Mouse (Mus musculus) heart, postnatal 0 days (tissue): ENCODE data around the gene Senp1. TPM values are rescaled to one million over a fixed set of nuclear protein-coding genes. Genes with fewer than 3 reads are reported as not detected.

Source experiments
- ATAC-seq: fragments of 200-750 bp; cut with Nextera tagmentation; 2 replicates; pipeline ENCODE4 v1.8.0; 2017; ENCODE audit warnings: low read depth, moderate number of reproducible peaks, moderate library complexity; ENCODE audit not compliant: insufficient read depth
- DNase-seq: peaks from one replicate; pipeline ENCODE4 v3.0.0-alpha.2; 2016; ENCODE audit warnings: low spot score
- H3K27ac ChIP-seq: fragments of 300-500 bp; sonication (generic); 2 replicates; pipeline ENCODE4 v1.5.1; 2014; ENCODE audit warnings: low read depth, mild to moderate bottlenecking
- H3K27me3 ChIP-seq: fragments of 300-500 bp; sonication (generic); 2 replicates; pipeline ENCODE4 v1.6.1; 2014; ENCODE audit warnings: low read length, mixed read lengths; ENCODE audit not compliant: control insufficient read depth, insufficient read depth
- H3K36me3 ChIP-seq: fragments of 300-500 bp; sonication (generic); replicated peaks from 2 replicates; pipeline ENCODE4 v1.6.1; 2014; ENCODE audit warnings: low read length, mixed read lengths; ENCODE audit not compliant: control insufficient read depth, insufficient read depth
- H3K4me1 ChIP-seq: fragments of 300-500 bp; sonication (generic); 2 replicates; pipeline ENCODE4 v1.6.1; 2014; ENCODE audit warnings: antibody characterized with exemption; ENCODE audit not compliant: control insufficient read depth, insufficient read depth
- H3K4me2 ChIP-seq: fragments of 300-500 bp; sonication (generic); 2 replicates; pipeline ENCODE4 v1.6.1; 2014; ENCODE audit warnings: low read depth, mild to moderate bottlenecking, low read length, moderate library complexity
- H3K4me3 ChIP-seq: fragments of 300-500 bp; sonication (generic); 2 replicates; pipeline ENCODE4 v1.5.1; 2014; ENCODE audit warnings: low read depth, low read length
- H3K9ac ChIP-seq: fragments of 300-500 bp; sonication (generic); replicated peaks from 2 replicates; pipeline ENCODE4 v1.6.1; 2014; ENCODE audit warnings: low read depth, low read length, mixed read lengths
- H3K9me3 ChIP-seq: fragments of 300-500 bp; sonication (generic); replicated peaks from 2 replicates; pipeline ENCODE4 v1.6.1; 2016; ENCODE audit warnings: low read length; ENCODE audit not compliant: control insufficient read depth
- CTCF ChIP-seq: IDR thresholded peaks from 2 replicates; pipeline ENCODE4 v1.5.1; 2016; ENCODE audit warnings: antibody characterized with exemption, control low read depth, low read depth
- EP300 ChIP-seq: IDR thresholded peaks from 2 replicates; pipeline ENCODE4 v1.6.1; 2016; ENCODE audit warnings: antibody characterized with exemption, low read depth
- WGBS: fragments of 180-500 bp; shearing (Covaris S2); extraction: QIAGEN DNeasy Blood & Tissue Kit; methylation state at CpG from one replicate; pipeline ENCODE4 v1.1.7; 2014; 5-methylcytosine and 5-hydroxymethylcytosine counted together
- polyA plus RNA-seq: library from polyadenylated mRNA; unstranded; fragments of >200 nt; fragmentation: Nextera tagmentation; extraction: Ambion mirVana; gene quantifications from 2 replicates; pipeline ENCODE4 v1.2.1, GENCODE M21; 2015
- total RNA-seq: library from RNA; depleted of rRNA; stranded (reverse); fragments of >200 nt; gene quantifications from 2 replicates; pipeline ENCODE4 v1.2.3, GENCODE M21; 2014; ENCODE audit warnings: low replicate concordance

Gene Senp1
- total and polyA plus RNA-seq, 2 experiments from 2014 or later, result 10.1 to 16.7 TPM

DNA sequence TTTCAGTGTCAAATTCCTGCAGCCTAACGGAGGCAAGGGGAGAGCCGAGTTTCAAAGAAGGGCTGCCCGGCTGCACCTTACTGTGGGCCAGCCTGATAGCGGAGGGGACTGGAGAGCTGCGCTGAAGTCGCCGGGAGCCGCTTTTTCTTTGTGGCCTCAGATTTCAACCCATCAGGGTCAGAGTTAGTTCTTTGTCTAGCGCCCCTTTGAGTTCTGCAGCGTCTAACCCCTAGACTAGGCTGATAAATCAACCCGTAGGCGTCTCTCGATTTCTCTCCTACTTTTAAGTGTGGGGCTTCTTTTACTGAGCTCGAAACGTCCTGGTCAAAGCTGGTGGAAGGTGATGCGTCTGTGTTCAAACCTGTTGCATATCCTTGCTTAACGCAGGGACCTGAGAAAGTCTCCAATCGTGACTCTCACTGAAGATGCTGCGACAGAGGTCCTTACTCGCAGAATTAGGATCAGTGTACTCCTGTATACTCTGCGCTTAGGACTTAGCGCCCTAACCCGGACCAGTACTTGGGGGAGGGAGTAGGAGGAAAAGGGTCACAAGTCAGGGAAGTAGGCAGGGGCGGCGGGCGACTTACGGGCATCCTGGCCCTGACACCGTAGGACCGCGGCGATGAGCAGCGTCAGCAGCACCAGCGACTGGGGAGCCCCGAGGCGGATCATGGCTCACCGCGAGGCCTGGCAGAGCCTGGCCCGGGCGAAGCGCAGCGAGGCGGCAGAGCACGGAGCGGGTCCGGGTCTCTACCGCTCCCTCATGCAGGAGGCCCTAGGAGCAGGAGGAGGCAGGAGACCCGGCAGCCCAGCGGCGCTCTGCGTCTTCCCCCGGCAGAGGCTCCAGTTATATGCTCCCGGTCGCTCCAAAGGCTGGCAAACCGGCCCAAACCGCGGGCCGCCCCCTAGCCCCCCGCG is 89.5 kb downstream of the Senp1 start, which contains the start of gene Col2a1:
Gene Col2a1, minus strand, starts transcription at position 874 of the 918 bp plus-strand sequence.
- Histone ChIP-seq H3K9me3 (no peaks in the 10 kb centered on the region), H3K27me3 (peaks cover 88% of the 10 kb centered on the region), H3K36me3 (no peaks in the 10 kb centered on the region), H3K9ac (no peak within 1 kb of the TSS; the same call in 1 of the 2 replicates), H3K4me2 (peak within 1 kb of the TSS; percentile 68), H3K27ac (no peak within 1 kb of the TSS), H3K4me3 (peak within 1 kb of the TSS; percentile 47), H3K4me1 (peaks cover 22% of the 10 kb centered on the region)
- TF ChIP-seq EP300, result no peak
- no peak for TF ChIP-seq CTCF
- under 1% methylated on average over 51 of the region's 59 CpGs for WGBS
- DNase-seq (no peak), ATAC-seq (peak; percentile 22; the same call in 1 of the 2 replicates)

DNA sequence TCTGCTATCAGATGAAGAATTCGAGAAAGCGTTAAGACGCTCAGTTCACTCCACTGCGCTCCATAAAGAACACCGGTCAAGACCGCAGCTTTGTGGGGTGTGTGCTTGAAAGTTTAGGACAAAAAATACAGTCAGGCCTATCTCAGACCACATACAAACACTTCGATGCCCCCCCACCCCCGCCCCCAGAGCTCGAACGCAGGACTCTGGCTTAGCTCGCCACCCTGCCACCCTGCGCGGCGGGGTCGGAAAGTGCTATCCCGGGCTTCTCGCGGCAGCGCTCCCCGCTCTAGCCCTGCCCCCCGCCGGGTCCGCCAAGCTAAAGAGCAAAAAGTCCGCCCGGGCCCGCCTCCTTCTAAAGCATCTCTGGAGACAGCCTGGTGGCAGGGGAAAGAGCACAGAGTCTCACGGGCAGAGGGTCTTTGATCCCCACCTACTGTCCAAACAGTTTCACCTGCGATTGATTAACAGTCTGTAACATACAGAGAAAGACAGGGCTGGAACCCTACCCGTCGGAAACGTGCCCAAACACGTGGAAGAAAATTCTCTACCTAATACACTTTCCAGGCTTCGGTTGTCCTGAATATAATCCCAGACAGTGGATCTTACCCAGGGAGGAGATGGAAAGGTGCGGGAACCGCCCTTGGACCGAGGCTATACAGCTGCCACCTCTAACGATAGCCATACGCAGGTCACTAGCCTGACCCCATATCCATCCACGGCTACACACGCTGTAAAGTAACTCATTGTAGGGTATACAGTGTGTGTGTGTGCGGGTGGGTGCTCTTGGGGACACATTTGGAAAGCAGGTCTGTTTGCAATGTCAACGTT is 90.3 kb downstream of the Senp1 start:
- peak overlapping the region; percentile 68 for H3K4me2 ChIP-seq
- no peak for DNase-seq
- no peaks in the 10 kb centered on the region for H3K9me3 ChIP-seq
- peaks cover 22% of the 10 kb centered on the region for H3K4me1 ChIP-seq
- no peak overlapping the region for H3K9ac ChIP-seq
- 2% methylated on average over 42 of the region's 42 CpGs for WGBS
- H3K27me3 ChIP-seq, result peaks cover 93% of the 10 kb centered on the region
- ATAC-seq, result 0 out of 2 replicates have a peak, but pooled peaks have one; percentile 9
- TF ChIP-seq CTCF (no peak), EP300 (no peak)
- no peaks in the 10 kb centered on the region for H3K36me3 ChIP-seq
- H3K27ac ChIP-seq, result no peak overlapping the region
- H3K4me3 ChIP-seq, result peak overlapping the region; percentile 47

DNA sequence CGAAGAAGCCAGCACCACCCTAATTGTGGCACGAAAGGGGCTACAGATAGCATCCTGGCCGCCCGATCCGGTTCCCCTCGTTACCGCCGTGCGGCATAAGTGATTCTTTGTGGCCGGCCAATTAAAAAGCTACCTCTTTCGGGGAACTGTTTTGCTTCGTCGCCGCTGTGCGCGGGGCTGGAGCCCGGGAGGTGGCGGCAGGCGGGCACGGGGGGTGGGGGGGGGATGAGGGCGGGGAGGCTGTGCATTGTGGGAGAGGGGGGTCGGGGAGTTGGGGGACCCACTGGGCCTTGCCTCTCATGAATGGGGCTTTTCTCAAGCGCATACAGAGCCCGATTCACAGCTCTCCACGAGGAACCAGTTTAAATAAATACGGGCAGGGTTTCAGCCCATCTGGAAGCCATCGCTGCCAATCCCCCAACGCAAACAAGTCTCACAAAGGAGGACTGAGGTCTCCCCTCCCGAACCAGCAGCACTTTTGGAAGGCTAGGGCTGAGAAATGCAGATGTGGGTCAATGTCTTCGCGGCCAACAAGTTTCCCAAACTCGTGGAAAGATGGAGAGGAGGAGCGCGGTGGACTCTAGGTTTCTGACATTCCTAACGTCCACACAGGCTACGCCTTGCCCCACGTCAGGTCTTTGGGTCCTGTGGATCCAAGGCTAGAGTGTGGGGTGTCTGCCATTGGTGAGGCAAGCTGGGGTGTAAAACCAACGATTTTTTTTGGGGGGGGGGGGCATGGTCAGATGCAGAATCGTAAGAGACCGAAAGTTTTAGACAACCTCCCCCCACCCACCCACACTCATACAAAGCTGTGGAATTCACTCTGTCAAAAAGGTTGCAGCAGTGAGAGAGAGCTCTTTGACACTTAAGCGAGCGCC is 91.2 kb downstream of the Senp1 start:
- no peak overlapping the region for H3K27ac ChIP-seq
- H3K4me2 ChIP-seq, result peak overlapping the region; percentile 68
- peak overlapping the region; percentile 4; the same call in 1 of the 2 replicates for H3K9ac ChIP-seq
- no peaks in the 10 kb centered on the region for H3K36me3 ChIP-seq
- ATAC-seq (no peak), DNase-seq (no peak)
- H3K27me3 ChIP-seq, result peaks cover 97% of the 10 kb centered on the region
- under 1% methylated on average over 41 of the region's 42 CpGs for WGBS
- peaks cover 22% of the 10 kb centered on the region for H3K4me1 ChIP-seq
- no peaks in the 10 kb centered on the region for H3K9me3 ChIP-seq
- H3K4me3 ChIP-seq, result peak overlapping the region; percentile 47
- TF ChIP-seq EP300 (no peak), CTCF (no peak)

DNA sequence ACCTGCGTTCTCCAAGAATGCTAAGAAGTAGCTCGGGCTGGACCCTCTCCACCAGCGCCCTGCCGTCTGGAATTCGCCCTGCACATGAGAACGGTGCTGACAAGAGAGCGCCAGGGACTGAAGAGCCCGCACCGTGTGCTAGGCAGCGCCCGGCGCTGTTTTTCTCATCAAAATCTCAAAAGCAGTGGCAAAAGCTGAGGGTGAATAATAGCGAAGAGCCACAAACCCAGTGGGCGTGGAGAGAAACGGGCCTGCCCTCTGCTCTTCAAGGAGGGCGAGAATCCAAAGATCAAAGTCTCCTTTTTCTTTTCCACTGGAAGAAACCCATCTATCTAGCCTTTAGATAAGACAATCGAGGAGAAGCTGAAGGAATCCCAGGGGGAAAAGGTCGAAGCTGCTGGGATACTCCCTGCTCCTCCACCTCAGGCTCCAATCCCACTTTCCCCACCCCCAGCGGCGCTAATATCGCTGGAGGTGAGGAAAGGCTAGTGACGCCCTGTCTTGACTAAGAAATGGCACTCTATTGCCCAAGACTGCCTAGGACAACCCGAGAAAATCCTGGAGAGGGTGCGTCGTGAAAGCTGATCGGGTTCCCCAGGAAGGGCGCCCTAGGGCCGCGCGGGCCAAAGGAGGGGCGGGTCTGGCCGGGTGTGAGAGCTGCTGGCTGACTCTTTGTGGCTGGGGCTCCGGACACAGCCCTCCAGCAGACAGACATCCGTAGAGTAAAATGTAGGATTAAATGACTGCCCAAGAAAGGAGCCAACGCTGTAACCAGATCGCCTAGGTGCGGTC is 92.0 kb downstream of the Senp1 start:
- ATAC-seq, result no peak
- Histone ChIP-seq H3K4me3 (peak overlapping the region; percentile 47), H3K36me3 (no peaks in the 10 kb centered on the region), H3K9ac (peak overlapping the region; percentile 4; the same call in 1 of the 2 replicates), H3K27ac (no peak overlapping the region), H3K4me1 (peaks cover 22% of the 10 kb centered on the region), H3K9me3 (no peaks in the 10 kb centered on the region), H3K27me3 (peaks cover 88% of the 10 kb centered on the region), H3K4me2 (peak overlapping the region; percentile 68)
- no peak for DNase-seq
- TF ChIP-seq CTCF (peak; percentile 18; the same call in 1 of the 2 replicates), EP300 (no peak)
- WGBS, result 1% methylated on average over 37 of the region's 37 CpGs
